Mouse (Mus musculus): ENCODE measurements around the gene Tbx4.

The Tbx4 gene

GRCm38 (mm10) chr11:85885665-85886428, at the start of gene Tbx4:
TSS of gene Tbx4 (plus strand) at chr11:85886422.
- no peak for DNase-seq (ENCODE audit: low read depth)

- DNase-seq (ENCODE audit: low read depth) = no peak
These were observed 49.5 kb upstream of the Tbx4 start for GRCm38 (mm10) chr11:85836523-85837290.

GRCm38 (mm10) chr11:85837291-85837647, 49.0 kb upstream of the Tbx4 start:
- no peak for DNase-seq (ENCODE audit: low read depth)

GRCm38 (mm10) chr11:85837648-85838423, 48.4 kb upstream of the Tbx4 start:
- DNase-seq (ENCODE audit: low read depth) = no peak

GRCm38 (mm10) chr11:85838424-85839257, 47.6 kb upstream of the Tbx4 start:
- DNase-seq (ENCODE audit: low read depth) = no peak

- DNase-seq (ENCODE audit: low read depth) = no peak
These were observed 46.8 kb upstream of the Tbx4 start for GRCm38 (mm10) chr11:85839258-85840030.

- no peak for DNase-seq (ENCODE audit: low read depth)
These were observed 46.0 kb upstream of the Tbx4 start for GRCm38 (mm10) chr11:85840031-85840802.

- DNase-seq (ENCODE audit: low read depth) = no peak
These were observed 45.4 kb upstream of the Tbx4 start for GRCm38 (mm10) chr11:85840803-85841145.

GRCm38 (mm10) chr11:85841211-85841681, 45.0 kb upstream of the Tbx4 start:
- DNase-seq (ENCODE audit: low read depth) = peak; percentile 20

- peak; percentile 69 for DNase-seq (ENCODE audit: low read depth)
These were observed 44.2 kb upstream of the Tbx4 start for GRCm38 (mm10) chr11:85841980-85842379.

GRCm38 (mm10) chr11:85842596-85843346, 43.5 kb upstream of the Tbx4 start:
- DNase-seq (ENCODE audit: low read depth) = peak; percentile 21

- DNase-seq (ENCODE audit: low read depth) = peak; percentile 70
These were observed 42.9 kb upstream of the Tbx4 start for GRCm38 (mm10) chr11:85843347-85843692.

GRCm38 (mm10) chr11:85844144-85844965, 41.9 kb upstream of the Tbx4 start:
- peak; percentile 62 for DNase-seq (ENCODE audit: low read depth)

GRCm38 (mm10) chr11:85844971-85845370, 41.3 kb upstream of the Tbx4 start:
- no peak for DNase-seq (ENCODE audit: low read depth)

- DNase-seq (ENCODE audit: low read depth) = no peak
These were observed 40.3 kb upstream of the Tbx4 start for GRCm38 (mm10) chr11:85845921-85846320.

- DNase-seq (ENCODE audit: low read depth) = no peak
These were observed 39.7 kb upstream of the Tbx4 start for GRCm38 (mm10) chr11:85846509-85846908.

GRCm38 (mm10) chr11:85849037-85849436, 37.2 kb upstream of the Tbx4 start:
- DNase-seq (ENCODE audit: low read depth) = peak; percentile 68

GRCm38 (mm10) chr11:85850233-85850632, 36.0 kb upstream of the Tbx4 start, which contains the start of gene Gm11444:
TSS of gene Gm11444 (minus strand) at chr11:85850333.
- DNase-seq (ENCODE audit: low read depth) = no peak
